Mouse (Mus musculus): Measurements from ENCODE around the gene Pank4. TPM values are rescaled to one million over a fixed set of nuclear protein-coding genes. Genes with fewer than 3 reads are reported as not detected.

The Pank4 gene
- polyA plus RNA-seq, 1 experiment from 2014 or later, result 48.6 TPM

GRCm38 (mm10) chr4:154961911-154962310 is 2.0 kb upstream of the Pank4 start:
- Histone ChIP-seq H3K27me3 (ENCODE audit: low read depth, poor library complexity, severe bottlenecking) (peaks cover 66% of the 10 kb centered on the region), H3K4me1 (peaks cover 94% of the 10 kb centered on the region)

GRCm38 (mm10) chr4:154962683-154963082 is 1.2 kb upstream of the Pank4 start:
- peaks cover 58% of the 10 kb centered on the region for H3K27me3 ChIP-seq (ENCODE audit: low read depth, poor library complexity, severe bottlenecking)
- no peak for DNase-seq (ENCODE audit: low spot score)
- H3K4me1 ChIP-seq, result peaks cover 90% of the 10 kb centered on the region
- 52% methylated on average over 7 of the region's 7 CpGs for WGBS
- no peaks in the 10 kb centered on the region for H3K9me3 ChIP-seq (replicated peaks)
- H3K36me3 ChIP-seq, result peaks cover 41% of the 10 kb centered on the region
- peak overlapping the region; percentile 87 for H3K4me3 ChIP-seq
- H3K27ac ChIP-seq (replicated peaks), result peak overlapping the region; percentile 97

More at GRCm38 (mm10) chr4:154961911-154962310, 2.0 kb upstream of the Pank4 start:
- WGBS, result 7% methylated on average over 13 of the region's 13 CpGs
- H3K36me3 ChIP-seq, result peaks cover 36% of the 10 kb centered on the region
- DNase-seq (ENCODE audit: low spot score), result no peak
- no peaks in the 10 kb centered on the region for H3K9me3 ChIP-seq (replicated peaks)
- peak overlapping the region; percentile 97 for H3K27ac ChIP-seq (replicated peaks)
- peak overlapping the region; percentile 87 for H3K4me3 ChIP-seq

DNA sequence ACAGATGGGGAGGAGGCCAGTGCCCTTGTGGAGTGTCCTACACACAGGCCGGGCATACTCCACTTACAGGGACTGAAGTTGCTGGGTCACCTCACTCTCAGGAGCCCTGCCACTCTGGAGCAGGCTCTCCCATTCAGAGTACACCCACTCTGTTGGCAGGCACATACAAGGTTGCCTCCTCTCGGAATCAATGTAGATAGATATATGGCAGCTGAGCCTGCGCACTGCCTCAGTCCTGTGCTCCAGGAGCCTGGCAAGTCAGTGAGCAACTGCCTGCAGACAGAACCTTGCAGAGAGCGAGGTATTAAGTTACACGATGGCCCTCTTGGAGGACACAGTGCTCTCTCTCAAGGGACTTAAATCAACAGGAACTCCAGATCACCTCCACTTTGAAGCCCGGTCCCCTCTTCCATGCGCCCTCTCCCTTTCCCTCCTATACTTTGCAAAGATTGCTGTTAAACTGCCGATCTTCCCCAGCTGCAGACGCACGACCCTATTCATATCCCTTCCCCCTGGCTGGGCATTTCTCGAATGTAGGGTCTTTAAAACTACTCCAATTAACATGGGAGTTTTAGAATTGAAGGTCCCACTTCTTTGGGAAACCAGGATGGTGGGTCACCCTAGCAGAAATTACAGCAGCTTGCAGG is 610 bp upstream of the Pank4 start:
- H3K27ac ChIP-seq (replicated peaks), result peak overlapping the region; percentile 97
- H3K36me3 ChIP-seq, result peaks cover 47% of the 10 kb centered on the region
- H3K9me3 ChIP-seq (replicated peaks), result no peaks in the 10 kb centered on the region
- peak; percentile 69 for DNase-seq (ENCODE audit: low spot score)
- peaks cover 52% of the 10 kb centered on the region for H3K27me3 ChIP-seq (ENCODE audit: low read depth, poor library complexity, severe bottlenecking)
- WGBS, result 21% methylated on average over 11 of the region's 11 CpGs
- peaks cover 85% of the 10 kb centered on the region for H3K4me1 ChIP-seq
- H3K4me3 ChIP-seq, result peak overlapping the region; percentile 87

DNA sequence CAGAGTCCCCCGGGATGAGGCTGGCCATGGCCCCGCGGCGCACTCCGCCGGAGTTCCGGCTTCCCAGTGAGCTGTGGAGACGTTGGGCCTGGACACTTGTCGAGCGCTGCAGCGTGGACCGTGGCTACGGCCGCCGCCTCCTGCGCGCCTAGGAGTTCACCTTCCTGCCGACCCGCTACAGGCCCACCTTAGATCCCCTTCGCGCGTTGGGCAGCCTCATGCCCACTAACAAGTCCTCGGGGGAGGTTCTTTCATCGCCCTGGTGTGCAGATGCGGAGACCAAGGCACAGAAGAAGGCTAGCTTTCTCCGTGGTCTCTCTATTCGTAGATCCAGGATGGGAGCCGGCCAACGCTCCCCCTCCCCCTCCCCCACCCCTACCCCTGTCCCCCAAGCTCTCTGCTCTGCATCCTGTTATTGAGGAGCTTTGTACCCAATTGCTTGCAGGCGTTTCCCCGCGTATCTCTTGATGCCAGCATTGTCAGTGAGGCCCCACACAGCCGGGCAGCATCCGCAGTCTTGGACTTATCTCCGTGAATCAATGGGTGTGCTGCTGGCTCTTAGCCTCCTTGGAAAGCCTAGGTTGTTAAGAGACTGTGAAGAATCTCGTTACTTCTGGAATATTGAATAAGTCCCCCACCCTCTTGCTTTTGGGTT is 785 bp downstream of the Pank4 start:
- Histone ChIP-seq H3K27ac (replicated peaks) (peak overlapping the region; percentile 97), H3K9me3 (replicated peaks) (no peaks in the 10 kb centered on the region), H3K4me1 (peaks cover 71% of the 10 kb centered on the region), H3K36me3 (peaks cover 59% of the 10 kb centered on the region), H3K4me3 (peak overlapping the region; percentile 87), H3K27me3 (ENCODE audit: low read depth, poor library complexity, severe bottlenecking) (peaks cover 38% of the 10 kb centered on the region)
- WGBS, result 1% methylated on average over 36 of the region's 36 CpGs
- no peak for DNase-seq (ENCODE audit: low spot score)

GRCm38 (mm10) chr4:154965856-154966255 is 1.9 kb downstream of the Pank4 start:
- WGBS, result 81% methylated on average over 3 of the region's 3 CpGs
- Histone ChIP-seq H3K4me1 (peaks cover 59% of the 10 kb centered on the region), H3K27ac (replicated peaks) (peak overlapping the region; percentile 97), H3K27me3 (ENCODE audit: low read depth, poor library complexity, severe bottlenecking) (peaks cover 26% of the 10 kb centered on the region), H3K36me3 (peaks cover 71% of the 10 kb centered on the region), H3K4me3 (peak overlapping the region; percentile 87), H3K9me3 (replicated peaks) (no peaks in the 10 kb centered on the region)
- no peak for DNase-seq (ENCODE audit: low spot score)

GRCm38 (mm10) chr4:154967173-154967572 is 3.2 kb downstream of the Pank4 start:
- peaks cover 46% of the 10 kb centered on the region for H3K4me1 ChIP-seq
- 54% methylated on average over 5 of the region's 5 CpGs for WGBS
- peaks cover 13% of the 10 kb centered on the region for H3K27me3 ChIP-seq (ENCODE audit: low read depth, poor library complexity, severe bottlenecking)
- H3K9me3 ChIP-seq (replicated peaks), result no peaks in the 10 kb centered on the region
- no peak for DNase-seq (ENCODE audit: low spot score)
- H3K27ac ChIP-seq (replicated peaks), result no peak overlapping the region
- no peak overlapping the region for H3K4me3 ChIP-seq
- peaks cover 72% of the 10 kb centered on the region for H3K36me3 ChIP-seq

DNA sequence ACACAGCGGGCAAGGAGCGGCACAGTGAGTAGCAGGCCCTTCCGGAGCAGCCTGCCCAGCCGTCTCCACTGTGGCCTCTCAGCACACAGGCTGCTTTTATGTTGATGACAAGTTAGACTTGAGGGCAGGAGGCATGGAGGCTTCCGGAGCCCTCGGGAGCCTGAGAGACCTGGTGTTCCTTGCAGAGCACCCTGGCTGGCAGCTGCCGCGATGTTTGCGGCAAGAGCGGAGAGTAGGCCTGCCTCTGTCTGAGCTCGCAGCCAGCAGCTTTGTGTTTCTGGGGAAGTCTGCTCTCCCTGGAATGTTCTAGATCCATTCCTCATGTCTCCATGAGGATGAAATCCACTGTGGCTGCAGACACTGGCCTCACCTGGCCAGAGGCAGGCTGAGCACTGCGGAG is 8.6 kb downstream of the Pank4 start:
- Histone ChIP-seq H3K4me3 (no peak overlapping the region), H3K27me3 (ENCODE audit: low read depth, poor library complexity, severe bottlenecking) (no peaks in the 10 kb centered on the region), H3K4me1 (peaks cover 3% of the 10 kb centered on the region; the same call in 1 of the 2 replicates), H3K27ac (replicated peaks) (no peak overlapping the region), H3K36me3 (peaks cover 98% of the 10 kb centered on the region), H3K9me3 (replicated peaks) (no peaks in the 10 kb centered on the region)
- DNase-seq (ENCODE audit: low spot score), result no peak
- 95% methylated on average over 12 of the region's 12 CpGs for WGBS

DNA sequence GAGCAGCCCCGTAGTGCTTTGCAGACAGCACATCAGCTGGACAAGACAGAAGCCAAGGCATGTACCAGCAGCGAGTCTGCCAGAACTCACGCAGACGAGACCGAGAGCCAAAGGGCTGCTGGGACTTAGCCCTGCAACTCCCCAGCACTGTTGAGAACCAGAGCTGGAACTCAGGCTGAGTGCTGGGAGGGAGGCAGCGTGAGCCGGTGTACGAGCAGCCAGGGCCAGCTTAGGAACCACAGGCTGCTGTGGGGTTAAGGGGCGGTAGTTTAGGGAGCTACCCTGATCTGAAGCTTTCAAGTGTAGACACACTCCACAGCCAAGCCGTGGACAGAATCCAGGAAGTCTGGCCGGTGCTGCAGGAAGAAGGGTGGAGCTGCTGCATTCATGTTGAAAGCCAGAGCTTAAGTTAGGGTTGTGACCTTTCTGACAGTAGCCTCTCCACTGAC is 10.3 kb downstream of the Pank4 start:
- DNase-seq (ENCODE audit: low spot score), result no peak
- Histone ChIP-seq H3K27ac (replicated peaks) (no peak overlapping the region), H3K27me3 (ENCODE audit: low read depth, poor library complexity, severe bottlenecking) (no peaks in the 10 kb centered on the region), H3K4me1 (no peaks in the 10 kb centered on the region), H3K36me3 (peaks cover 100% of the 10 kb centered on the region), H3K9me3 (replicated peaks) (no peaks in the 10 kb centered on the region), H3K4me3 (no peak overlapping the region)
- 93% methylated on average over 11 of the region's 11 CpGs for WGBS

- no peak for DNase-seq (ENCODE audit: low spot score)
- peaks cover 25% of the 10 kb centered on the region for H3K27me3 ChIP-seq (ENCODE audit: low read depth, poor library complexity, severe bottlenecking)
- H3K36me3 ChIP-seq, result peaks cover 72% of the 10 kb centered on the region
- 93% methylated on average over 4 of the region's 4 CpGs for WGBS
- no peak overlapping the region for H3K27ac ChIP-seq (replicated peaks)
- H3K4me1 ChIP-seq, result peaks cover 36% of the 10 kb centered on the region
- H3K9me3 ChIP-seq (replicated peaks), result no peaks in the 10 kb centered on the region
- no peak overlapping the region for H3K4me3 ChIP-seq
Measured at GRCm38 (mm10) chr4:154980110-154980509, 16.2 kb downstream of the Pank4 start.

GRCm38 (mm10) chr4:154981076-154981475 is 17.2 kb downstream of the Pank4 start:
- Histone ChIP-seq H3K27me3 (ENCODE audit: low read depth, poor library complexity, severe bottlenecking) (peaks cover 31% of the 10 kb centered on the region), H3K4me1 (peaks cover 46% of the 10 kb centered on the region), H3K9me3 (replicated peaks) (no peaks in the 10 kb centered on the region), H3K4me3 (no peak overlapping the region), H3K36me3 (peaks cover 62% of the 10 kb centered on the region), H3K27ac (replicated peaks) (0 out of 2 replicates have a peak overlapping the region, but pooled peaks have one; percentile 13)
- WGBS, result 88% methylated on average over 6 of the region's 6 CpGs
- DNase-seq (ENCODE audit: low spot score), result no peak

DNA sequence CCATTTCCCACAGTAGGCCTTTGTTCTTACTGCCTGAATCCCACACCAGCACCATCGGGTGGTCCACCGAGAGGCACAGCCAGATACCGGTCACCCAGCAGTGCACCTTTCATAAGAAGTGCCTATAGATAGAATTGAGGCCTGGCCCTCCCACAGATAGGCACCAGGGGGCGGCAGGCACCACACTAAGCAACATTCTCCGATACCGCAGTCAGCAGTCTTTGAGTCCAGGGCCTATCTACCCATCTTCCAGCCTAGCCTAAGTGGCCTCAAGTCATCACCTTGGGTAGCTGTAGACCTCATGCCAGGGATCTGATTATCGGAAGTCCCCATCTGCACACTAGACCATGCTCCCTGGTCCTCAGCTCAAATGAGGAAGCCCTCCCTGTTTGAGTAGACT is 17.6 kb downstream of the Pank4 start:
- Histone ChIP-seq H3K9me3 (replicated peaks) (no peaks in the 10 kb centered on the region), H3K27ac (replicated peaks) (0 out of 2 replicates have a peak overlapping the region, but pooled peaks have one; percentile 13), H3K27me3 (ENCODE audit: low read depth, poor library complexity, severe bottlenecking) (peaks cover 31% of the 10 kb centered on the region), H3K4me3 (no peak overlapping the region), H3K4me1 (peaks cover 51% of the 10 kb centered on the region), H3K36me3 (peaks cover 58% of the 10 kb centered on the region)
- 54% methylated on average over 7 of the region's 7 CpGs for WGBS
- DNase-seq (ENCODE audit: low spot score), result peak; percentile 64

DNA sequence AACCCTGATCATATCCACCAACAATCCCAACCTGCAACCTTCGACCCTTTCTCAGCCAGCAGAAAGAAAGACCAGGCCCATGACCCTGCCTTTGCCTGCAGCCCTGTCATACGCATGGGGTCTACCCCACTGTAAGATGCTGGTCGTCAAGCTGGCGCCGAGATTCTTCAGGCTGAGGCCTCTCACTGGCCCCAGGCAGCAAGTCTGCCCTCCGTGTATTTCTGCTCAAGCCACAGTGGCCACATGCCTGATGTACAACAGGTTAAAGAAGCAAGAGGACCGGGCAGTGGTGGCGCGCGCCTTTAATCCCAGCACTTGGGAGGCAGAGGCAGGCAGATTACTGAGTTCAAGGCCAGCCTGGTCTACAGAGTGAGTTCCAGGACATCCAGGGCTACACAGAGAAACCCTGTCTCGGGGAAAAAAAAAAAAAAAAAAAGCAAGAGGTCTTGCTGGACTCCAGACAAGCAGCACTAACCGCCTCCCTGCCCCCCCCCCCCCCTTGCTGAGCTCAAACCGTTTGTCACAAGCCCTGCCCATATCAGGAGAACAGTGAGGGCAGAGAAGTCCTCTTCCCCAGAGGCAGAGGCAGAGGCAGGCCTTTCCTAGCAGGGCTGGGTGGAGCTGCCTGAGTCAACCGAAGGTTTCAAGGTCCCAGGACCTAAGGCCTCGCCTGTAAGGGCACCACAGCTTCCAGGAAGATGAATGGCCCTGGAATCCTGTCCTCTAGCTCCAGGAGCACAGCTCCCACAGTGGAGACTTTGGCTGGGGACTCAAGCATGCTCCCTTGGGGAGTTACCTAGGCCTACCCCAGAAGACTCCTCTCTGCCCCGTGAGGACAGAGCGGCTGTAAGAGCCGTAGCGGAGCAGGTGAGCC is 18.6 kb downstream of the Pank4 start:
- H3K27me3 ChIP-seq (ENCODE audit: low read depth, poor library complexity, severe bottlenecking), result peaks cover 37% of the 10 kb centered on the region
- H3K4me3 ChIP-seq, result no peak overlapping the region
- H3K27ac ChIP-seq (replicated peaks), result no peak overlapping the region
- 76% methylated on average over 19 of the region's 19 CpGs for WGBS
- peaks cover 59% of the 10 kb centered on the region for H3K4me1 ChIP-seq
- DNase-seq (ENCODE audit: low spot score), result no peak
- peaks cover 48% of the 10 kb centered on the region for H3K36me3 ChIP-seq
- H3K9me3 ChIP-seq (replicated peaks), result no peaks in the 10 kb centered on the region

All from midbrain, embryonic 10.5 days (tissue).